Mouse (Mus musculus): ENCODE results near the gene Yars. TPM values are rescaled to one million over a fixed set of nuclear protein-coding genes. Genes with fewer than 3 reads are reported as not detected.

Yars gene
- total and polyA plus RNA-seq, 3 experiments = 89.5 to 539 (median 179) TPM

GRCm38 (mm10) chr4:129235147-129235546 is 45.6 kb downstream of the Yars start (continued):
- TF ChIP-seq CTCF (IDR thresholded peaks at IDR 0.05 in 2 of 3, conservative IDR thresholded peaks at IDR 0.05 in 1 of 3; ENCODE audit: control insufficient read depth in 1 of 3, insufficient read depth in 1 of 3, low read depth in 2 of 3, low read length in 3 of 3, poor library complexity in 1 of 3, severe bottlenecking in 1 of 3) (no peak), ZC3H11A (IDR thresholded peaks at IDR 0.05; ENCODE audit: low read depth, low read length) (no peak), ETS1 (IDR thresholded peaks at IDR 0.05; ENCODE audit: low read depth, low read length) (peak; percentile 90), ELF1 (IDR thresholded peaks at IDR 0.05; ENCODE audit: low read depth, low read length) (no peak), GABPA (IDR thresholded peaks at IDR 0.05; ENCODE audit: low read depth, low read length) (no peak)

- H3K4me1 ChIP-seq (ENCODE audit: control insufficient read depth in 1 of 2, insufficient read depth in 2 of 2, low read length in 2 of 2) = peaks cover 23 to 42% of the 10 kb centered on the region in 2 experiments
- no peak overlapping the region for H3K4me3 ChIP-seq (ENCODE audit: control insufficient read depth in 1 of 2, insufficient read depth in 1 of 2, low read depth in 2 of 2, low read length in 2 of 2)
- peak; percentile 41 for DNase-seq (ENCODE audit: low read depth, low spot score)
- H3K36me3 ChIP-seq (ENCODE audit: control insufficient read depth in 1 of 2, insufficient read depth in 2 of 2, low read length in 2 of 2) = peaks cover 0 to 35% of the 10 kb centered on the region in 2 experiments; a peak in 2 of 4 replicates
- H3K27ac ChIP-seq (ENCODE audit: control insufficient read depth, low read depth, low read length) = peak overlapping the region; percentile 7; the same call in 1 of the 2 replicates
- TF ChIP-seq TBP (IDR thresholded peaks at IDR 0.05; ENCODE audit: low read depth, low read length) = peak; percentile 92
- no peak for TF ChIP-seq MXI1 (IDR thresholded peaks at IDR 0.05; ENCODE audit: low read depth, low read length)
- no peaks in the 10 kb centered on the region for H3K27me3 ChIP-seq (ENCODE audit: control insufficient read depth in 1 of 2, insufficient read depth in 2 of 2, low read length in 2 of 2)
- no peaks in the 10 kb centered on the region for H3K79me2 ChIP-seq (ENCODE audit: control insufficient read depth, insufficient read depth, low read length, poor library complexity)
- H3K9me3 ChIP-seq (replicated peaks; ENCODE audit: insufficient read depth, low read length) = no peaks in the 10 kb centered on the region
- no peak overlapping the region for H3K9ac ChIP-seq (ENCODE audit: control insufficient read depth, low read depth, low read length, poor library complexity, severe bottlenecking)
Observed at GRCm38 (mm10) chr4:129236236-129236813, 46.8 kb downstream of the Yars start.

GRCm38 (mm10) chr4:129237843-129238441 is 48.4 kb downstream of the Yars start:
- no peak for DNase-seq (ENCODE audit: low read depth, low spot score)
- H3K27me3 ChIP-seq (ENCODE audit: control insufficient read depth in 1 of 2, insufficient read depth in 2 of 2, low read length in 2 of 2) = no peaks in the 10 kb centered on the region
- H3K4me1 ChIP-seq (ENCODE audit: control insufficient read depth in 1 of 2, insufficient read depth in 2 of 2, low read length in 2 of 2) = peaks cover 16 to 28% of the 10 kb centered on the region in 2 experiments
- no peaks in the 10 kb centered on the region for H3K9me3 ChIP-seq (replicated peaks; ENCODE audit: insufficient read depth, low read length)
- no peak overlapping the region for H3K4me3 ChIP-seq (ENCODE audit: control insufficient read depth in 1 of 2, insufficient read depth in 1 of 2, low read depth in 2 of 2, low read length in 2 of 2)
- peaks cover 0 to 25% of the 10 kb centered on the region in 2 experiments; a peak in 2 of 4 replicates for H3K36me3 ChIP-seq (ENCODE audit: control insufficient read depth in 1 of 2, insufficient read depth in 2 of 2, low read length in 2 of 2)
- H3K9ac ChIP-seq (ENCODE audit: control insufficient read depth, low read depth, low read length, poor library complexity, severe bottlenecking) = no peak overlapping the region
- no peak for TF ChIP-seq BHLHE40 (IDR thresholded peaks at IDR 0.05; ENCODE audit: borderline replicate concordance, low read depth, low read length)
- no peak for TF ChIP-seq MAZ (IDR thresholded peaks at IDR 0.05; ENCODE audit: low read depth, low read length)
- no peak for TF ChIP-seq TAL1 (IDR thresholded peaks at IDR 0.05; ENCODE audit: low read length)
- no peak for TF ChIP-seq TBP (IDR thresholded peaks at IDR 0.05; ENCODE audit: low read depth, low read length)
- H3K79me2 ChIP-seq (ENCODE audit: control insufficient read depth, insufficient read depth, low read length, poor library complexity) = no peaks in the 10 kb centered on the region
- H3K27ac ChIP-seq (ENCODE audit: control insufficient read depth, low read depth, low read length) = no peak overlapping the region

- Histone ChIP-seq H3K27me3 (ENCODE audit: control insufficient read depth in 1 of 2, insufficient read depth in 2 of 2, low read length in 2 of 2) (no peaks in the 10 kb centered on the region), H3K4me3 (ENCODE audit: control insufficient read depth in 1 of 2, insufficient read depth in 1 of 2, low read depth in 2 of 2, low read length in 2 of 2) (peak overlapping the region; percentile 25 to 49; a peak in 1 of 4 replicates), H3K9me3 (replicated peaks; ENCODE audit: insufficient read depth, low read length) (no peaks in the 10 kb centered on the region), H3K9ac (ENCODE audit: control insufficient read depth, low read depth, low read length, poor library complexity, severe bottlenecking) (peak overlapping the region; percentile 40; the same call in 1 of the 2 replicates), H3K79me2 (ENCODE audit: control insufficient read depth, insufficient read depth, low read length, poor library complexity) (no peaks in the 10 kb centered on the region), H3K36me3 (ENCODE audit: control insufficient read depth in 1 of 2, insufficient read depth in 2 of 2, low read length in 2 of 2) (peaks cover 0 to 25% of the 10 kb centered on the region in 2 experiments; a peak in 2 of 4 replicates), H3K4me1 (ENCODE audit: control insufficient read depth in 1 of 2, insufficient read depth in 2 of 2, low read length in 2 of 2) (peaks cover 16 to 28% of the 10 kb centered on the region in 2 experiments), H3K27ac (ENCODE audit: control insufficient read depth, low read depth, low read length) (no peak overlapping the region)
- no peak for TF ChIP-seq NRF1 (IDR thresholded peaks at IDR 0.05; ENCODE audit: insufficient read depth, low read depth, low read length, poor library complexity, severe bottlenecking)
- no peak for DNase-seq (ENCODE audit: low read depth, low spot score)
Observed at GRCm38 (mm10) chr4:129238579-129239016, 49.0 kb downstream of the Yars start.

Measured in MEL (cell line).